Mouse (Mus musculus) fat pad, adult 2 months (tissue): ENCODE measurements around the gene Fam162a.
"Not testable (repeated sequence)": the region's sequence is repeated elsewhere in the genome, so short reads cannot be mapped to it uniquely, and the experiment has no call there.

Experiments
- DNase-seq: peaks from one replicate; pipeline ENCODE4 v3.0.0-alpha.2; 2011; ENCODE audit warnings: low read depth, low spot score; ENCODE audit errors: extremely low read depth

Fam162a gene

DNA sequence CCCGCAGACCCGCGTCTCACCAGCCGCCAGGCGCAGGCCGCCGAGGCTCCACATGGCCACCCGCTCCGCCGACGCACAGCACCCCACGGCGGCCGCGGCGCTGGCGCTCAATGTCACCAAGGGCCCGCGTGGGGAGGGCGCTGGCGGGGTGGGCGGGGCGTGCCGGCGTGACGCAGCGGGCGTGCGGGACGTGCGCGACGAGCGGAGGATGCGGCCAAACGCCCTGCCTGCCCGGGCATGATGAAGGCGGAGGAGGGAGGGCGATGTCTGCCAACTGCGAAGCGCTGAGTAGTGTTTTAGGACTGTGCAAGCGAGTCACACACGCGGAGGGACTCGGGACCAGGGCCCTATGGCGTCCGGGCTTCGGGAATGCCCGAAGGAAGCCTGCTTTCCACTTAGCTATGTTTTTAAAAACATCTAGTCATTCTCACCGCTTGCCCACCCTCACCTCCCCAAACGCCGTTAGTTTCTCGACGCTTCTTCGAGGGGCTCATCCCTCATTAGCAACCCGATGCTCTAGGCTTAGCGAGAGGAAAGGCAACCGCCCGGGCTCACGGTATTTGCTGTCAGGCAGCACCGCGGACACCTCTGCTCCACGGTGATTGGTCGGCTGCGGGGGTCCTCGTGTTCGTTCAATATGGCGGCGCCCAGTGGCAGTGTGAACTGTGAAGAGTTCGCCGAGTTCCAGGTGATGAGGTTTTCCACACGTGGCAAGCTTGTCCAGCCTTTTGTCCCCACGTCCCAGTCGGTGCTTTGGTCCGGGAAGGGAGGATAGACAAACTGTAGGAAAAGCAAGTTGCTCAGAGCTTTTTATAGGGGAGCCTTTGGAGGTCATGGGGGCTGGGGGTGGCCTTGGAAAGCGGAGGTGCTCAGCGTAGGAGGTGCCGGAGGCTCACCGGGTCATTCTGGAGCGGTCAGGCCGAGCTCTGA lies at the start of gene Fam162a, which contains the start of gene Ccdc58:
Gene Fam162a, minus strand, starts transcription at position 145 of the 930 bp plus-strand sequence.
Gene Ccdc58, plus strand, starts transcription at position 236 of the 930 bp plus-strand sequence.
- no peak for DNase-seq

DNA sequence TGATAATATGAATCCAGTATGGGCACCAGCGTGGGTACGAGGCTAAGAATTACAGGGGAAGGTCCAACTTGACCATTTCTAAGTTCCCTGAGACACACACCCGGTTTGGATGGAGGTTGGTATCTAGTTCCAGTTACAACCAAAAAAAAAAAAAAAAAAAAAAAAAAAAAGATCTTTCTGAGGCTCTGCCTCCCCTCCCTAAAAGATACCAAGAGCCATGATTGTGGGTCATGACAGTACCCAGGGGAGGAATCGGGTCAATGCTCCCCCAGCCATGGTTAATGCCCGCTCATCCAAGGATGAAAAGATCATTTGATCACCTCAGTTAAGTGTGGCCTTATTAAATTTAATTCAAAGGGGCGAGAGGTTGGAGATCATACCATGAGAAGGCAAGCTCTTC lies 44.4 kb upstream of the Fam162a start:
- not testable (repeated sequence) for DNase-seq

DNA sequence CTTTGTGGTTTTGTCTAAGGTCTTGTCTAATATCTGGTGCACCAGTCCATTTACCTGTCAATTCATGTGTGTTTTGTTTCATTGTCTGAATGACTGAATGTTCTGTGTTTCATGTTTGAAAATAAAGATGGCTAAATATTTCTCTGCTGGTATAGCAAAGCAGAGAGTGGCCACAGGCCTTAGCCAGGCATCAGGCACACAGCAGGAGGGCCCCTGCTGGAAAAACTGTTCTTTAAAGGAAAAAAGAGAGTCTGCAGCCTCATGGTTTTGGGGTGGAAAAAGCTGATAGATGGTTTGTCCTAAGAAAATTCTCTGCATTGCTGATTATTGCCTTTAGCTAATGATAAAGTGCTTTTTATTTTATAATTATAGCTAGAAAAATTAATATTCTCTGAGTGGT lies 40.1 kb upstream of the Fam162a start:
- DNase-seq, result not testable (repeated sequence)

DNA sequence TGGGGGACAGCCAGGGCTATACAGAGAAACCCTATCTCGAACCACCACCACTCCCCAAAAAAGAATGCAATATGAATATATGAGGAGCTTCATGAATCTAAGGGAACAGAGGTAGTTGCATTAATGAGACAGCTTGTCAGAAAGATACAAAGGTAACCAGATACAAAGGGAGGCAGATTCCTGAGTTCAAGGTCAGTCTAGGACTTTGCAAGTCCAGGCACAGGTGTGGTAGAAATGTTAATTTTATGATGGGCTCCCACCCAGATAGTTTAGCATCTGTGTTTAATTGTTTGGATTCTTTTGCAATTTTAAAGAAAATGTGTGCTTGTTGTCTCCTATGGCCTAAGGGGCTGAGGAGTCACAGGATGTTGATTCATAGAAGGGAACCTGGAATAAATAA lies 30.8 kb upstream of the Fam162a start:
- DNase-seq, result no peak

DNA sequence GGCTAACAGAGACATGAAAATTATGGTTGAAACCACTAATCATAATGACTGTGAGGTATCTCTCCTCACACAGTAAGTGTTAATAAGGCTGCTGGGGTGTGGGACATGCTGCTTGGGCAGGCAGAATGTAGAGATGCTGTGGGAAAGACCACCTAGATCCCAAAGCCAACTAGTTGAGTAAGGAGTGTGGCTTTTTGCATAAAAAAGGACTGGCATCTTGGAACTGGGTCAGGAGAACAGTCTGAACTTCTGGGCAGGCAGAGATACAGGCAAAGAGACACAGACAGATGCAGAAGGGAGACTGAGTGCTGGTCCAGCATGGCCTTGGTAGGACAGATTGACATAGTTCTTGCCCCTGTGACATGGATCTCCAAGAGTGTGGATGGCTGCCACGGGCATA lies 30.1 kb upstream of the Fam162a start:
- no peak for DNase-seq

DNA sequence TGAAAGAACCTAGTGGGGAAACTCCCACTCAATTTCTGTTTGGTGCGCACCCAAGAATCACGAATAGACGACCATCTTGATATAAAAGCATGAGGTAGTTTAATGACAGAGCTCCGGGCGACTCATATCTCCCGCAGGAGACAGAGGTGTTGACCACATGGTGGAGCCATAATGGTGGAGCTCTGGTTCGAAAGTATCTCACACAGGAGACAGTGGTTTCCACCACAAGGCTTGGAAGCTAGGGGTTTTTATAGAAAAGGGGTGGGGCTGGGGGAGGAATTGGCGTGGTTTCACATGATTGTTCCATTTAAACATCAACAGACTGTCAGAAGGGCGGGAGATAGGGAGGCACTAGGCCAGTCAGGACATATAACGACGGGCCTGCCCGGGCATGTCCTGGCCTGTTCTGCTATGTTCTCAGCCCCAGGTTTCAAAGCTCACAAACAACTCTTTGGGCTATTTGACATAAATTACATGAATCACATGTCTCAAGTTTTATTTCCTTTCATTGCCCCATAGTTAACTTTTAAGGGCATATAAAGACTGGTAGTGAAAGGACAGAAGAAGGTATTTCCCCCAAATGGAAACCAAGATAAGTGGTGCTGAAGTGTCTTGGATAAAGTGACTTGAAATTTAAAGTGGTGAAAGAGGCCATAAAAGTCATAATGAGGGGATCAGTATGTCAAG lies 26.6 kb upstream of the Fam162a start:
- DNase-seq, result not testable (repeated sequence)

DNA sequence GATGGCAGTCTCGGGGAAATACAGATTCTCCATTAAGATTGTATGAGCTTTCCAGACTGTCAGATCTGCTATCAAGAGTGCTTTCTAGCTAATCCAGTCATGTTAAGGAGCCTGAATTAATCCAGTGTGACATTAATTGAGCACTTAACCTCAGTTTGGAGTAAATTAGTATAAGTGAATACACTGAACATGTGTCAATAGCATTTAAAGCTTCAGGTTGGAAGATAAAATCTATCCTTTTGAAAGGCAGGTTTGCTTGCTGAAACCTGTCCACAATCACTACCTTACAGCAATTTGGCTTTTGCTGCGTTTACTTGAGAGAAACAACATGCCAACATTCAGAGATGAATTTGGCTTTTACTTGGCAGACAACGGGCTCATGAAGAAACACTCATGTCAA lies 22.7 kb upstream of the Fam162a start:
- DNase-seq, result peak; percentile 99

DNA sequence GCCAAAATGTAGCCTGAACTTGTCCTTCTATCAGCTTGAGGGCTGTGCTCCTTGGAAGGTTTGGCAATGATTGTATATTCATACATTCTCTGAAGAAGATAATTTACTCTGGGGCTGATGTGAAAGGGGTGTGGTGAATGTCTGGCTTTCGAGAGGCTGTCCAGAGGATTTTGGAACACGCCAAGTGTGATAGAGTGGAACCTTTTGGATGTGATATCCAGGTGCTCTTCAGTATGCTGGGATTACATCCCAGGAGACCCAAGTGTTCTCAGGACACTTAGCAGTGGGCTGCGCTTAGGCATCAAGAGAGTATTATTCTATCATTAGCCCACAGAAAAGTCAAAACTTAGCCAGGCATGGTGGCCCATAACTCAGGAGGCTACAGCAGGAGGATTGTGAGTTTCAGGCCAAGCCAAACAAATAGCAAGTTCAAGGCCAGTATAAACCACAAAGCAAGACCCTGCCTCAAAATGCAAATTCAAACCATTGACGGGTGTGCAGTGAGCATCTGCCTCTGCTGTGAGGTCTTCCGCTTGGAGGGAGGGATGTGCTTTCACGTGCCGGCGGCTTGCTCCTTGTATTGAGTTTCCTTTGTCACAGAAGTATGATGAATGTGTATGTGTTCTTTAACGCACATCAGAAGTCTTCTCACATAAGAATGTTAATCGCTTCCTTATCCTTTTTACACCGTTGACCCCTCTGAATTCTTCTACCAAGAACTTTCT lies 19.6 kb upstream of the Fam162a start:
- no peak for DNase-seq

DNA sequence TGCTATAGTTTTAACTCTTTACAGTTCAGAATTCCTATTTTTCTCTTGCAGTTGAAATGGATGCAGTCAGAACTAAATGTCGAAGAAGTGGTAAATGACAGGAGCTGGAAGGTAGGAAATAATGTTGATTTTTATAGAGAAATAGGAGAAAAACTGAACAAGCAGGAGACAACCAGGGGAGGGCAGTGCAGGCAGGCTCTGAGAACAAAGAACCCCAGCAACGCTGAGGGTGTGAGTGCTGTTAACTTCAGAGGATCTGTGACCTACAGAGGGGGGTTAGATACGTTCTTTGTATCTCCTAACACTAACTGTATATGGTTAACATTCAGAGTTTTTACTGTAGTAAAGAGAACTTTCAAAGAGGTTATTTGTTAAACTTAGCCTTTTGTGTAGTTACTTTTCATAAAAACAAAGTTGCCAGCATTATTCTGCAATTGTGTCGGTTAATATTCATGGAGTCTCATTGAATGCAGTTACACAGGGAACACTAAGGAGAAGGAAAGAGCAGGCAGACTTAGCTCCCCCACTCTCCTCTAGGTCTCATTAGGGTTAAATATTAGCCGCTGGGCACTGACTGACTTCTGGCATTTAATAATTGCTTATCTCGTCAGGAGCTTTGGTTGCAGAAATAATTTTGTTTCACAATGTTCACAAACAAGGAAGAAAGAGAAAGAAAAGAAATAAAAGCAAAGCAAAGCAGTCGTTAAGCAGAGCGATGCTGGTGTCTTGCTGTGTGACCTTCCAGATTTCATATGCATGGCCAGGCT lies 18.6 kb upstream of the Fam162a start:
- no peak for DNase-seq

DNA sequence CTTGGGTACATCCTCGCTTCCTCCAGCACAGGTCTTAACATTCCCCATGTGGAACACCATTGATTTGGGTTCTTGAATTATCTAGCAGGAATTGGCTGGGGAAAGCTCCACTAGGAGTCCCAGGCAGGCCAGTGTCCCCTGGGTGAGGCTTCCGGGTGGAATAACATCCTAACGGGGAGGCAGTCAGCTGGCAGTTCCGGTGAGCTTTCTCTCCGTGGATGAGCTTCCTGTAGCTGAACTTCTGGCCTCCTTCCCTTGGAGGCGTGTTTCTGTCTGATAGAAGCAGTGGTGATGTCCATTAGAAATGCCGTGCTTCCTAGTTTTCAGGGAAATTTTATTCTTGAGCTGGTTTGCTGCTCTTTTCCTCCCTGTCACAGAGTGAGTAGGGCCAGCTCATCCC lies 17.7 kb upstream of the Fam162a start:
- no peak for DNase-seq

DNA sequence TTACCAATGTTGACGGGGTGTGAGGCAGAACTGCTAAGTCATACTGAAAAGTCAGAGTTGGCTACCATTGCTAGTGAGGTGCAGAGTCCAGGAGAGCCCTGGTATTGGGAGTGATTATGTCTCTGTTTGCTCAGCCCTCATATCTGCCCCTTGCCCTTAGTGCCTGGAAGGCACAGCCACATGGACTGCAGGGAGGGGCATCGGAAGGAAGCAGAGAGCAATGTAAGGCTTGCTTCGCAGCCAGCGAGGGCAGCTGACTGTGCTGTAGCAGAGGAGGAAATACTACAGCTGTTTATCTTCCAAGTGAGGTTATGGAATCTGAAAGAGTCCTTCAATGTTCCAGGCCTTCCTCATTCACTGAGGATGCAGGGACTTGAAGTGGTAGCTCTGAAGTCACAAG lies 16.5 kb upstream of the Fam162a start:
- DNase-seq, result no peak

DNA sequence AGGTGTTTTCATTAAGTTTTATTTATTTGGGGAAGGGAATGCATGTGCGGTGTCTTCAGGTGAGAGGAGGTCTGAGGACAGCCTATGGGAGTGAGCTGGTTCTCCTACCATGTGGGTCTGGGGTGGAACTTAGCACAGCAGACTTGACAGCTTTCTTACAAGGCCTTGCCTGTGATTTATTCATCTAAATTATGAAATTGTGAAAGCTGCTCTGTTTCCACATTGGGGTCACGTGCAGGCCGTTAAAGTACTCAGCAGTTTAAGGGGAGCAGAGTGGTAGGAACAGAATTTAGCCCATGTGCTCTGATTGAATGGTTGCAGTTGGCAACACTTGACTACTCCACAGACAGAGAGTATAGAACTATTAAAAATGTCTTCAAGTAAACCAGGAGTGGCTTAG lies 8.5 kb upstream of the Fam162a start:
- no peak for DNase-seq

DNA sequence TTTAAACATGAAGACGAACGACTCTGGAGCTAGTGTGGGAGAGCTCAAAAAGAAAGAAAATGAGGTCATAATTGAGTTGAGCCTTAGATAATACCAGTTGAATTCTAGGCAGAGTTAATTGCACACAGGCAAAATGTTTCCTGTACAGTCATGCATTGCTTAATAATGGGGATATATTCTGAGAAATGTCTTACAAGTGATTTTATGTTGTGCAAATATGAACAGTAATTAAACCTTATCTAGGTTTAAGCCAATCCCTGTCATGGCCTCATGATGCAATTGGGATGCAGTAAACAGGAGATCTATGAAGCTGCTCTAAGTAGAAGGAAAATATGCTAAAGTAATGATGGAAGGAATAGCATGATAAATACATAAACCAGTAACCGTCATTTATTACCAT lies 3.4 kb upstream of the Fam162a start:
- DNase-seq, result no peak

DNA sequence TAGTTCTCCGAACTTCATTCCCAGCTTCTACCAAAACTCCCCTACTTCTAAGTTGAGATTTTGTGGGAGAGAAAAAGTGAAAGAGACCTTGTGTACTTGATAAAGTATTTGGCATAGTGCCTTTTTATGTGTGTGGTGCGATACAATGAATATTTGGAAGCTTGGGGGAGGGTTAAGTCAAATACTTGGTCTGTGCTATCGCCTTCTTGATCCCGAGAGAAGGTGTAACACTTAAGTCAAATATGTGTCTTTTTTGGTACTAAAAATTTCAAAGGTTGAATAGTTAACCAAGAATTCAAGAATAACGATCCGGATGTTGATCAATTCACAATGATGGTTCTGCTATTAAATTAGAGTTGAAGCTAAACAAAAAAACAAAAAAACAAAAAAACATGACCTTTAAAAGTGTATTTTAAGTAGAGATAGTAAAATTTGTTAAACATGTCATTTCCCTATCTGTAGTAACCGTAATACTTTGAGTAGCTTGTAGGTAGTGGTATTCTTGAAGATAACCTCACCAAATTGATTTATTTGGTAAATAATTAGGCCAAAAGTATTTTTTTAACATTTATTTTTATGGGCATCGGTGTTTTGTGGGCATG lies 1.1 kb upstream of the Fam162a start:
- DNase-seq, result no peak

DNA sequence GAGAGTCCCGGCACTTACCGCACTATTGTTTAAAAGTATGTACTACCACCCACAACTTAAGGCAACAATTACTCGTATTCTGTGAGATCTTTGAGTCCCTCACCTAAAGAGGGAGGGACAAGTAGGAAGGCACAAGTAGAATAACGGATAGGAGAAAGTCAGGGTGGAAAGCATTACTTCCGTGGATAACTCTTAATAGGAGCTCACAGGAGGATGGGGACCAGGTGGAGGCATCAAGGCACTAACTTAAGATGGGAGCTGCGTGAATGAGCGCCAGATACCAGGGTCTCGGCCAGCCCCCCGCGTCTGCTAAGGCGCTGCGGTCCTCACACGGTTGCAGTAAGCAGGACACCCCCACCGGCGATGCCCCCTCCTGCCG lies 334 bp downstream of the Fam162a start:
- no peak for DNase-seq

DNA sequence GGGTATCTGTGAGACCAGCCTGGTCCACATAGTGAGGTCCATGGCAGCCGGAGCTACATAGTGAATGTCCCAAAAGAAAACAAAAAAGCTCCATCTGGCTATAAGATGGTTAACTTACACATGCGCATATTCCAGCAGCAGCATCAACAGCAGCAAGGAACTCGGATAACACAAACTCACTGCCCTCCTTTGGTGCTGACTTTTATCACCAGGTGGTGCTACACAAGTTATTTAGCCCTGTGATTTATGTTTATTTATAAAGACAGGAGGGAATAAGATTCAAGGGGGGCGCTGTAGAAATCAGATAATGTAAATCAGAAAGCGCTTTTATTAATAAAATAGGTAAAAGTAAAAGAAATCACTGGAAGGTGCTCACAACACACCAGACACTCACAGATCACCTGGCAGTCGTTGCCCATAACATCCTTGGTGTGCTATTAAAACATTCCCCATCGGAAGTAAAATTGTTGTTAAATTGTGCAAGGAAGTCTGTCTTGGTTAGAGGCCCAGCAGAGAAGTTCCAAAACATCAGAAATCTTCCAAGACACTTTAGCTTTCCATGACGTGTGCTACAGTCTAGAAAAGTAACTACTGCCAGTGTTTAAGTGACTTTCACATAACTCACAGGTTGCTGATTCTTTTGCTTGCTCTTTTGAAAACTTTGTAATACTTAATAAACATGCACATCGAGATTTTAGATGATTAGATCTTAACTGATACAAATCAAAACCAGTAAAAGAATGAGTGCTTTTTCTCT lies 1.4 kb downstream of the Fam162a start:
- DNase-seq, result no peak

DNA sequence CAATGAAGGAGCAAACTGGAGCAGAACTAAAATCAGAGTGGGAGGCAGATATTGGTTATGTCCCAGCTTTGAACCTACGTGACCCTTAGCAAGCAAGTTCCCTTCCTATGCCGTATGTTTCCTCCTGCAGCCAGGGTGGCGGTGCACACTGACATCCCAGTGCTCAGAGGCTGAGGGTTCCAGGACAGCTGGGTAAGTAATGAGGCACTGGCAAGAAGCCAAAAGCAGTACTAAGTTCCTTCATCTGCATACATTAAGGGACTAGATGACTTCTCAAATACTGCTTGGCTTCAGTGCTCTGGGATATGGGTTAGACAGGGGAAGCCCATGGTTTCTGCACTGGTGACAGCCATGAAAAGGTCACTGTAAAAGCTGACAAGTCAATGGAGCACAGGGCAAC lies 3.0 kb downstream of the Fam162a start:
- no peak for DNase-seq

DNA sequence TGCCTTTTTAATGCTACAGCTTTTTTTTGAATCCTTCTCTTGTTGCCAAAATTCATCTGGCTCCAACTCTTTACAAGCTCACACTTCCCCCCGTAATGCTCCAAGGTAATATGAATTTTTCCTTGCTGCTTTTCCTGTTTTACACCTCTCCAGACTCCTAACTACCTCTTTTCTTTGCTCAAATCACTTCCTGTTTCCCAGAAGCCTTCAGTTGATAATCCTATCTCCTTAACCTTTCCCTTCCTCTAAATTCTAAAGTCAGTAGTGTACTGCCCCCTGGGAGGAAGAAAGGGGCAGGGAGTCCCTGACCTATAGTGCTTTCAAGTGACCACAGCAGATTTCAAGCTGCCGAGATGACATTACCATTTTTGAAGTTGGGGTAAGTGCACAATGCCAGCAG lies 3.7 kb downstream of the Fam162a start:
- DNase-seq, result no peak

DNA sequence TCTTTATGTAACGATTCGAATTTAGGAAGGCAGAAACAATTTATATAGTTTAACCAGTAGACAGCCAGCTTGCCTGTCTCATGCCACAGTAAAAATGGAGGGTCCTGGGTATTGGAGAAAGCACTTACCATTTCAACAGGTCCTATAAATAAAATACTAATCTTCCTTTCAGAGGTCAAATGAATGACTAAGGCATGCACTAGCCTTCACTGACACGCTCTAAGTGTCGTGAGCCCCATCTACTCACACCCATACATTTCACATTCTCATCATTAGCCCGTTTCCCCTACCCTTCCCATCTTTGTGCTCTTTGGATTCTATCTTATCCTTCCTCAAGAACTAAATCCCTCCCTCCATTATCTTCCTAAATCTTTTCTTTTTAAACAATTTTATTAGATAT lies 6.5 kb downstream of the Fam162a start:
- no peak for DNase-seq

DNA sequence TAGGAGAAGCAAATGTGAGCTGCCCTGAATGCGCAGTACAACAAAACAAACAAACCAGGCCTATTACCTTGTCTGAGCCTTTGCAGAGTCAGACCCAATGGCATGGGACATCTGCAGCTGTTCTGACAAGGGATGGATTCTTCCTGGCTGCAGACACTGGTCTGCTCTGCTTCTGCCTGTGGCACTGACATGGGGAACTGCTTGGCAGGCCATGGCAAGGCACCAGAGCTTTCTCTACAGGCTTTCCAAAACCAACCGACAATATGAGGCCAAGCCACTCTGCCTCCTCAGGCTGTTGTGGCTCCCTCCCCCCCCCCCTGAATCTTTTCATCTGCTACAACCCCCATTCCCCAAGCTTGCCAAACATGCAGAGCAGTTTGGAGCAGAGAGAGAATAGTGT lies 8.1 kb downstream of the Fam162a start:
- no peak for DNase-seq
